Mouse (Mus musculus) thymus, adult 2 months (tissue): ENCODE results near the gene Tmed10.

ENCODE experiments used
- CTCF ChIP-seq: fragments of 200-500 bp; IDR thresholded peaks from 2 replicates; pipeline ENCODE4 v1.5.1; 2012; ENCODE audit warnings: mild to moderate bottlenecking, control low read depth, low read length, moderate library complexity, borderline replicate concordance; ENCODE audit not compliant: control insufficient read depth, poor library complexity, insufficient read depth; ENCODE audit errors: extremely low read depth
- POLR2A ChIP-seq: fragments of 200-500 bp; IDR thresholded peaks from 2 replicates; pipeline ENCODE4 v1.6.1; 2012; ENCODE audit warnings: mild to moderate bottlenecking, low read length, control low read depth, moderate library complexity; ENCODE audit not compliant: control insufficient read depth, poor library complexity, insufficient read depth; ENCODE audit errors: extremely low read depth

DNA sequence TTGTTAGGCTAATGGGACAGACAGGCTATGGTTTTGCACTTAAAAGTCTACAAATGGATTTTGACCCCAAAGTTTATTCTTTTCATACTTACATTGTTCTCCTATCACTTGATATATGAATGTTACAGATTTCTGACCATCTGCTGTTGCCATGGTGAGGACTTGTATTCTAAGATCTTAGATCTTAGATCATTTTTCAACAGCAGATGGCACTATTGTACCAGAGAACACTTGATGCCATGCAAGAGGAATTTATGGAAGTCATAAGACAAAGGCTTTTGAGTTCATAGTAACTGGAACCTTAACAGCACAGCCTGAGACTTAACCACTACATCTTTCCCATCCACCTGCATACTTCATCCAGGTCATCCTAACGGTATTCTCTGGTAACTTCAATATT is 33.5 kb downstream of the Tmed10 start:
- TF ChIP-seq CTCF (no peak), POLR2A (no peak)
